Mouse (Mus musculus) lung, adult 10 weeks (tissue): ENCODE measurements around the gene Rabl6. TPM values are rescaled to one million over a fixed set of nuclear protein-coding genes. Genes with fewer than 3 reads are reported as not detected.

Experiments used
- polyA plus RNA-seq: library from polyadenylated mRNA; stranded (reverse); fragments of 350-450 nt; fragmentation: Illumina TruSeq; extraction: RNeasy Lipid Tissue Mini Kit (QIAGEN cat#74804); gene quantifications from one replicate; pipeline ENCODE4 v1.2.3, GENCODE M21; 2014; ENCODE audit warnings: low read depth, low replicate concordance; ENCODE audit not compliant: insufficient read depth

The Rabl6 gene
- 25.9 TPM for polyA plus RNA-seq

GRCm38 (mm10) chr2:25607761-25608622 is at the start of gene Rabl6:
Rabl6 (minus strand) TSS chr2:25608521.

DNA sequence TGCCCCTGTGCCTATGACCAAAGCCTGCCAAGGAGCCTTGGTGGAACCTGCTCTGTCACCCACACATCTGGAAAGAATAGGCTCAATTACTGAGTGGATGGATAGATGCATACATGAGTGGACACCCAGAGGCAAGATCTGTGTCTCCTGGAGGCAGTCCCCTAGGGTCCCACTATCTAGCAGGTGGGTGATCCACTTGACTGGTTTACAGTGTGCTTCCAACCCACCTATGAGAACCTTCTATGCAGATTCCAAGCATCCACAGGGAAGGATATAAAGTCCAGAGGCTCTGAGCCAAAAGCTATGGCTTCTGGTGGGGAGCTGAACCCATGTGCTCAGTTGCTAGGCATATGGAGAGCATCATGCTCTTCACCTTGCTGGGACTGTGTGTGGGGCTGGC is 49.3 kb upstream of the Rabl6 start, which contains the start of gene Lcn5:
Lcn5 (plus strand) TSS at position 301 of the 400 bp plus-strand sequence.

GRCm38 (mm10) chr2:25652902-25653301 is 44.6 kb upstream of the Rabl6 start, which contains the start of gene Lcn8:
Lcn8 (plus strand) TSS chr2:25653120.

GRCm38 (mm10) chr2:25627811-25628210 is 19.5 kb upstream of the Rabl6 start, which contains the start of gene Fcna:
Fcna (minus strand) TSS chr2:25628030.

GRCm38 (mm10) chr2:25621229-25622200 is 13.2 kb upstream of the Rabl6 start, which contains the start of gene Tmem141:
Tmem141 (minus strand) TSS chr2:25622005.

DNA sequence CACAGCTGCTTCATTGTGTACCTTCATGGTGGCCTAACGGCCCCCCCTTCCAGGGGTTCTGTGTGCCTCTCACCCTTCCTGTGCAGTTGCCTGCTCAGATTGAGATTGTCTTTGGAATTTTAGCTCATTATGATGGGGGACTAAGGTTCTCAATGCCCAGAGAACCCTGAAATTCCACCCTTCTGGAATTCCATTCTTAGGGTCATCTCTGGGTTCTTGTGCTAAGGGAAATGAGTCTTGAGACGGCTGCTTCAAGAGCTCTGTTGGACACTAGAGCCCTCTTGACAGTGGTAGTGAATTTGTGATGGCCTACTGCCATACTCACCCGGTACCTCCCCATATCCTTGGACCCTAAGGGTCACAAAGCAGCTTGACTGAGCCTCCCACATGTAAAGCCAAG is 9.3 kb upstream of the Rabl6 start, which contains the start of gene Ccdc183:
Ccdc183 (minus strand) TSS at position 101 of the 400 bp plus-strand sequence.

GRCm38 (mm10) chr2:25581294-25581864 is 26.9 kb downstream of the Rabl6 start, which contains the start of gene Ajm1:
Ajm1 (minus strand) TSS chr2:25581757.

DNA sequence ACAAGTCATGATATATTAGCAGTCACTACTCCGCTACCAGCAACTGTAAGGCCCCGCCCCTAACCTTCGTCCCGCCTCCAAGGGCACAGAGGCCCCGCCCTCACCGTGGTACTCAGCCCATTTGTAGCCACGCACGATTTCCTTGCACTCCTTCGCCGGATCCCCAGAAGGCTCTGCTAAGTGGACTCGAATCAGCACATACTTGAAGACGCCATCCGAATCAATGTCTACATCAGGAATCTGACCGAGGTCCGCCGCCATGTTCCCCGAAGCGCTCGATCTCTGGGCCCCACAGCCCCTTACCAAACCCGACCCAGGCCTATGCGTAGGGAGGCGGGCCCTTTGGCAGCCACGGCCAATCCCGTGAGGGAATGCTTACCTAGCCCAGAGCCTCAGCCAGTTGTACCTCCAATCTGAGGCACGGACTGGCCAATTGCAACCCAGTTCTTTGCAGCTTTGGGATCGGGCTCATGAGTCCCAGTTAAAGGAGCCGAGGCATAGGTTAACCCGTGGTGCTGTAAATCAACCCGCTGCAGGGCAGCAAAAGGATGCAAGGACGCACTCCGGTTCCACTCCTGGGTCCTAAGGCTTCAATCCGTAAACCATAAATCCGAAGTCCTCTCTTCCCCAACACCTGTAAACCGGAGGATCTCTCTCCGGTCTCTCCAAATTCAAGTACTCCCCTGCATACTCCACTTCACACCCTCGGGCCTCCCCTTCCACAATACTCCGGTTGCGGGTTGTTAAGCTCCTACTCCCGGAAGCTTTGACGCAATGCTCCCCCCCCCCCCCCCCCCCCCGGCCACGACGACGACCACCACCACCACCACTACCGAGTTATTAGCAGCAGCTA is 33.5 kb downstream of the Rabl6 start, which contains the start of the genes Mamdc4 and Phpt1:
Mamdc4 (minus strand) TSS at position 267 of the 853 bp plus-strand sequence.
Phpt1 (minus strand) TSS at position 646 of the 853 bp plus-strand sequence.

DNA sequence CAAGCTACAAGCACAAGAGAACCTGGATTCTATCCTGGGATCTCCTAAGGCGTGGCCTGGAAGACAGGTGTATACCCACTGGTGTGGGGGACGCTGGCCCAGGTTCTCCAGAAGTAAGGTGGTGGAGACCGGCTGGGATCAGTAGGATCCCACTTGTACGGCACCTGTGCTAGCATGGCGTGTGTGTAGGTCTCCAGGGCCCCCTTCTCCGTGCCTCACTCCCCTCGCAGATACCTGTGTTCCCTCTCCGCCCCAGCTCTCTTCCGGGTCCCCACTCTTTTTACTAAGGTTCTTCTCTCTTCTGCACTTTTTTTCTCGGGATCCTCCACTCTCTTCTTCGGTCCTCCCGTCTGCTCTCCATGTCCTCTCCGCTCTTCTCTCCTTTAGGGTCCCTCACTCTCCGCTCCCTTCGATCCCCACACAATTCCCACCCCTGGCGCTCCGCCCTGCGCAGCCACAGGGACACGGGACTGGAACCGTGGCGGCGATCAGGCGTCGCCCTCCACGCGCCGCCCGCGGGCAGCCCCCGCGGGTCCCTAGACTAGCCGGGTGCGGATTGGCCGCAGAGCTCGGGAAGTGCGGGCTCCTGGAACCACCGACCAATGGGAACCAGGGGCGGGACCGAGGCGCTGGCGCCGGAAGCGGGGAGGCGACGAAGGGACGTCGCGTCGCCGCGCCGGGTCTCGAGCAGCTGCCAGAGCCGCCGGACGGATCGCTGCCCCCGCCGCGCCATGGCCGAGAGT is 50.9 kb downstream of the Rabl6 start, which contains the start of gene Edf1:
Edf1 (plus strand) TSS at position 627 of the 743 bp plus-strand sequence.

DNA sequence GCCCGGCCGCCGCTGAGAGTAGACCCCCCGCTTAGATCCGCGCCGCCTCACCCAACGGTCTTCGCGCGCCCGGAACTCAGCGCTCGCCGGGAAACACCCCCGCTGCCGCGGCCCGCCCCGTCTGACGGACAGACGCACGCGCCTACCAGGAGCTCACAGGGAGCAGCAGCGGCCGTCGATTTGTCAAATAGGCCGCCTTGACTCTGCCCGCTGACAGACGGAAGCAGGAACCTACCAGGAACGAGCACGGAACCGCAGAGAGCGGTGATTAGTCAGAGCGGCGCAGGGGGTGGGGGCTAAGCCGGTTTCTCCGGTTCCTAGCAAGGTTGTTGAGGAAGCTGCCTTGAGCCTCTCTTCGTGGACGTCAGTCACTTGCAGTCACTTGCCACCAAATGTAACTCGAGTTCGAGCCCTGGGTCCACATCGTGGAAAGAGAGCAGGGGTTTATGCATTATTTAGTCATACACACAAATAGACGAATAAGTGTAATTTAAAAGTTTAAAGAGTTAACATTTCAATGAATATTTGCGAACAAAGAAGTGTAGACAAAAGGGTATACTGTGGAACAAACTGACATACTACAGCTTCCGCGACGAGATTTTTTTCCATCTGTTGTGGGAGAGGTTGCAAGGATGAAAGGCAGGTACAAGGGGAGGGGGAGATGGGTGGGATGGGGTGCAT is 61.4 kb downstream of the Rabl6 start, which contains the start of gene Traf2:
Traf2 (minus strand) TSS at position 130 of the 681 bp plus-strand sequence.

Other genes with a start within 250 kb of the Rabl6 start
- gene Uap1l1, start 242.8 kb downstream of the Rabl6 start, polyA plus RNA-seq: 51.2 TPM
- gene Sapcd2, start 236.2 kb downstream of the Rabl6 start, polyA plus RNA-seq: 1.0 TPM
- gene Entpd2, start 212.6 kb downstream of the Rabl6 start, polyA plus RNA-seq: 7.6 TPM
- 69.7 TPM for gene Npdc1, start 209.2 kb downstream of the Rabl6 start, polyA plus RNA-seq
- gene Fut7, start 185.3 kb downstream of the Rabl6 start, polyA plus RNA-seq: 1.7 TPM
- 9.0 TPM for gene Abca2, start 179.8 kb downstream of the Rabl6 start, polyA plus RNA-seq
- gene Clic3, start 151.7 kb downstream of the Rabl6 start, polyA plus RNA-seq: 364 TPM
- 44.5 TPM for gene Paxx, start 147.4 kb downstream of the Rabl6 start, polyA plus RNA-seq
- gene Ptgds, start 138.5 kb downstream of the Rabl6 start, polyA plus RNA-seq: 1.6 TPM
- not detected for gene Lcn12, start 114.6 kb downstream of the Rabl6 start, polyA plus RNA-seq
- 27.0 TPM for gene Fbxw5, start 107.8 kb downstream of the Rabl6 start, polyA plus RNA-seq
- gene C8g, start 106.8 kb downstream of the Rabl6 start, polyA plus RNA-seq: 0.92 TPM
- gene Traf2, start 61.6 kb downstream of the Rabl6 start, polyA plus RNA-seq: 19.5 TPM
- gene Edf1, start 50.7 kb downstream of the Rabl6 start, polyA plus RNA-seq: 272 TPM
- 0.44 TPM for gene Mamdc4, start 33.7 kb downstream of the Rabl6 start, polyA plus RNA-seq
- gene Phpt1, start 33.3 kb downstream of the Rabl6 start, polyA plus RNA-seq: 64.0 TPM
- gene Ajm1, start 26.8 kb downstream of the Rabl6 start, polyA plus RNA-seq: not detected
- gene Ccdc183, start 9.2 kb upstream of the Rabl6 start, polyA plus RNA-seq: not detected
- 21.1 TPM for gene Tmem141, start 13.5 kb upstream of the Rabl6 start, polyA plus RNA-seq
- 23.9 TPM for gene Fcna, start 19.5 kb upstream of the Rabl6 start, polyA plus RNA-seq
- gene Lcn8, start 44.6 kb upstream of the Rabl6 start, polyA plus RNA-seq: not detected
- not detected for gene Lcn5, start 49.4 kb upstream of the Rabl6 start, polyA plus RNA-seq
- gene Lcn6, start 68.3 kb upstream of the Rabl6 start, polyA plus RNA-seq: not detected
- not detected for gene Lcn10, start 74.2 kb upstream of the Rabl6 start, polyA plus RNA-seq
- gene Obp2a, start 91.5 kb upstream of the Rabl6 start, polyA plus RNA-seq: not detected
- 21.5 TPM for gene Bmyc, start 98.2 kb upstream of the Rabl6 start, polyA plus RNA-seq
- gene Obp2b, start 128.5 kb upstream of the Rabl6 start, polyA plus RNA-seq: not detected
- not detected for gene Lcn3, start 157.0 kb upstream of the Rabl6 start, polyA plus RNA-seq
- gene Lcn11, start 168.5 kb upstream of the Rabl6 start, polyA plus RNA-seq: not detected
- gene Gm13539, start 173.7 kb upstream of the Rabl6 start, polyA plus RNA-seq: not detected
- not detected for gene Glt6d1, start 207.3 kb upstream of the Rabl6 start, polyA plus RNA-seq
- gene Lcn9, start 214.6 kb upstream of the Rabl6 start, polyA plus RNA-seq: not detected
- gene Sohlh1, start 238.7 kb upstream of the Rabl6 start, polyA plus RNA-seq: not detected